Mouse (Mus musculus): ENCODE data around the gene Alk. TPM values are rescaled to one million over a fixed set of nuclear protein-coding genes. Genes with fewer than 3 reads are reported as not detected.

Alk gene
- polyA plus RNA-seq, 1 experiment = not detected

- Histone ChIP-seq H3ac (ENCODE audit: control insufficient read depth, insufficient read length, low read depth) (no peak overlapping the region), H3K4me3 (ENCODE audit: insufficient read depth, poor library complexity, severe bottlenecking) (no peak overlapping the region), H3K79me3 (ENCODE audit: low read depth) (no peaks in the 10 kb centered on the region), H3K79me2 (ENCODE audit: control insufficient read depth, insufficient read depth) (no peaks in the 10 kb centered on the region), H3K36me3 (ENCODE audit: control insufficient read depth, insufficient read depth) (no peaks in the 10 kb centered on the region), H3K27me3 (ENCODE audit: control insufficient read depth, insufficient read depth, insufficient read length) (no peaks in the 10 kb centered on the region)
- TF ChIP-seq MYOD1 (IDR thresholded peaks at IDR 0.05; ENCODE audit: control insufficient read depth, insufficient read length, low read depth) = no peak
- no peak for TF ChIP-seq CEBPB (IDR thresholded peaks at IDR 0.05; ENCODE audit: low read depth)
- no peak for TF ChIP-seq MYOG (IDR thresholded peaks at IDR 0.05; ENCODE audit: control insufficient read depth, extremely low read depth, insufficient read length)
- no peak for TF ChIP-seq CTCF (IDR thresholded peaks at IDR 0.05; ENCODE audit: control insufficient read depth, insufficient read depth, insufficient read length)
- no peak for TF ChIP-seq USF1 (IDR thresholded peaks at IDR 0.05; ENCODE audit: low read depth)
- no peak for TF ChIP-seq MAX (IDR thresholded peaks at IDR 0.05)
- TF ChIP-seq FOSL1 (IDR thresholded peaks at IDR 0.05; ENCODE audit: insufficient read depth, low read length, poor library complexity, severe bottlenecking) = no peak
Observed at GRCm38 (mm10) chr17:71828647-71829414, 775.6 kb downstream of the Alk start.

- Histone ChIP-seq H3K36me3 (ENCODE audit: control insufficient read depth, insufficient read depth) (no peaks in the 10 kb centered on the region), H3K79me2 (ENCODE audit: control insufficient read depth, insufficient read depth) (no peaks in the 10 kb centered on the region), H3K79me3 (ENCODE audit: low read depth) (no peaks in the 10 kb centered on the region), H3K4me3 (ENCODE audit: insufficient read depth, poor library complexity, severe bottlenecking) (no peak overlapping the region), H3K27me3 (ENCODE audit: control insufficient read depth, insufficient read depth, insufficient read length) (no peaks in the 10 kb centered on the region), H3ac (ENCODE audit: control insufficient read depth, insufficient read length, low read depth) (no peak overlapping the region)
- TF ChIP-seq MYOG (IDR thresholded peaks at IDR 0.05; ENCODE audit: control insufficient read depth, extremely low read depth, insufficient read length) = no peak
- no peak for TF ChIP-seq CTCF (IDR thresholded peaks at IDR 0.05; ENCODE audit: control insufficient read depth, insufficient read depth, insufficient read length)
- TF ChIP-seq FOSL1 (IDR thresholded peaks at IDR 0.05; ENCODE audit: insufficient read depth, low read length, poor library complexity, severe bottlenecking) = no peak
- TF ChIP-seq USF1 (IDR thresholded peaks at IDR 0.05; ENCODE audit: low read depth) = no peak
- TF ChIP-seq CEBPB (IDR thresholded peaks at IDR 0.05; ENCODE audit: low read depth) = no peak
- no peak for TF ChIP-seq MYOD1 (IDR thresholded peaks at IDR 0.05; ENCODE audit: control insufficient read depth, insufficient read length, low read depth)
Observed at GRCm38 (mm10) chr17:71827627-71828026, 776.8 kb downstream of the Alk start.

- H3K36me3 ChIP-seq (ENCODE audit: control insufficient read depth, insufficient read depth) = no peaks in the 10 kb centered on the region
- no peak overlapping the region for H3K4me3 ChIP-seq (ENCODE audit: insufficient read depth, poor library complexity, severe bottlenecking)
- no peak overlapping the region for H3ac ChIP-seq (ENCODE audit: control insufficient read depth, insufficient read length, low read depth)
- no peaks in the 10 kb centered on the region for H3K79me3 ChIP-seq (ENCODE audit: low read depth)
- TF ChIP-seq USF1 (IDR thresholded peaks at IDR 0.05; ENCODE audit: low read depth) = no peak
- TF ChIP-seq CEBPB (IDR thresholded peaks at IDR 0.05; ENCODE audit: low read depth) = no peak
- no peak for TF ChIP-seq MYOD1 (IDR thresholded peaks at IDR 0.05; ENCODE audit: control insufficient read depth, insufficient read length, low read depth)
- TF ChIP-seq FOSL1 (IDR thresholded peaks at IDR 0.05; ENCODE audit: insufficient read depth, low read length, poor library complexity, severe bottlenecking) = no peak
- TF ChIP-seq MAX (IDR thresholded peaks at IDR 0.05) = no peak
- no peak for TF ChIP-seq CTCF (IDR thresholded peaks at IDR 0.05; ENCODE audit: control insufficient read depth, insufficient read depth, insufficient read length)
- no peak for TF ChIP-seq MYOG (IDR thresholded peaks at IDR 0.05; ENCODE audit: control insufficient read depth, extremely low read depth, insufficient read length)
- H3K79me2 ChIP-seq (ENCODE audit: control insufficient read depth, insufficient read depth) = no peaks in the 10 kb centered on the region
- no peaks in the 10 kb centered on the region for H3K27me3 ChIP-seq (ENCODE audit: control insufficient read depth, insufficient read depth, insufficient read length)
Observed at GRCm38 (mm10) chr17:71826603-71827002, 777.8 kb downstream of the Alk start.

GRCm38 (mm10) chr17:71823622-71824306 is 780.7 kb downstream of the Alk start:
- no peak overlapping the region for H3ac ChIP-seq (ENCODE audit: control insufficient read depth, insufficient read length, low read depth)
- H3K36me3 ChIP-seq (ENCODE audit: control insufficient read depth, insufficient read depth) = no peaks in the 10 kb centered on the region
- H3K79me3 ChIP-seq (ENCODE audit: low read depth) = no peaks in the 10 kb centered on the region
- no peaks in the 10 kb centered on the region for H3K27me3 ChIP-seq (ENCODE audit: control insufficient read depth, insufficient read depth, insufficient read length)
- TF ChIP-seq MYOD1 (IDR thresholded peaks at IDR 0.05; ENCODE audit: control insufficient read depth, insufficient read length, low read depth) (no peak), MAX (IDR thresholded peaks at IDR 0.05) (no peak), FOSL1 (IDR thresholded peaks at IDR 0.05; ENCODE audit: insufficient read depth, low read length, poor library complexity, severe bottlenecking) (no peak)
- no peak overlapping the region for H3K4me3 ChIP-seq (ENCODE audit: insufficient read depth, poor library complexity, severe bottlenecking)
- no peaks in the 10 kb centered on the region for H3K79me2 ChIP-seq (ENCODE audit: control insufficient read depth, insufficient read depth)

Other genes with a start within 250 kb of the Alk start
- 10.1 TPM for gene Ypel5, start 231.8 kb upstream of the Alk start, polyA plus RNA-seq (2012; fragmentation: generic; extraction: Trizol)

Measured in C2C12 (cell line).